Mouse (Mus musculus) adrenal gland, adult (tissue): ENCODE measurements around the gene Ick.

Experiments
- DNase-seq, 2 experiments: peaks; one replicate each; pipeline ENCODE4 v3.0.0; 2022 to 2023; ENCODE audit warnings: low spot score in 1 of 2; ENCODE audit not compliant: inconsistent age in 2 of 2

Ick gene

DNA sequence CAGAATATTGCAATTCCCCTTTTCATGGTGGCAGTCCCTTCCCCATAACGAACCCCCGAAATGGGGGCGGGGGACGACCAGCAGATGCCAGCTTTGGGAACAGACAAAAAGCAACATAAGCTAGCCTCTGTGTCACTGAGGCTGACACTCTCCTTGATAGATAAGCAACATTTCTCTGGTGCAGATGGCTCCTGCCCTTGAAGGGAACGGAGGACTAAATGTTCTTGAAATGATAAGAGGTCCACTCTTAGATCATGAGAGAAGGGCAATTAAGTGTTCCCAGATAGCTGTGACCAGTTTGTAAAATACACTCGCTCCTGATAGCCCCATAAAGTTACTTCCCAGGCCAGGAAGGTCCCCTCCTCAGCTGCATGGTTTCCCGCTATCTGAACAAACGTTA is 79.9 kb downstream of the Ick start:
- DNase-seq, result no peak

DNA sequence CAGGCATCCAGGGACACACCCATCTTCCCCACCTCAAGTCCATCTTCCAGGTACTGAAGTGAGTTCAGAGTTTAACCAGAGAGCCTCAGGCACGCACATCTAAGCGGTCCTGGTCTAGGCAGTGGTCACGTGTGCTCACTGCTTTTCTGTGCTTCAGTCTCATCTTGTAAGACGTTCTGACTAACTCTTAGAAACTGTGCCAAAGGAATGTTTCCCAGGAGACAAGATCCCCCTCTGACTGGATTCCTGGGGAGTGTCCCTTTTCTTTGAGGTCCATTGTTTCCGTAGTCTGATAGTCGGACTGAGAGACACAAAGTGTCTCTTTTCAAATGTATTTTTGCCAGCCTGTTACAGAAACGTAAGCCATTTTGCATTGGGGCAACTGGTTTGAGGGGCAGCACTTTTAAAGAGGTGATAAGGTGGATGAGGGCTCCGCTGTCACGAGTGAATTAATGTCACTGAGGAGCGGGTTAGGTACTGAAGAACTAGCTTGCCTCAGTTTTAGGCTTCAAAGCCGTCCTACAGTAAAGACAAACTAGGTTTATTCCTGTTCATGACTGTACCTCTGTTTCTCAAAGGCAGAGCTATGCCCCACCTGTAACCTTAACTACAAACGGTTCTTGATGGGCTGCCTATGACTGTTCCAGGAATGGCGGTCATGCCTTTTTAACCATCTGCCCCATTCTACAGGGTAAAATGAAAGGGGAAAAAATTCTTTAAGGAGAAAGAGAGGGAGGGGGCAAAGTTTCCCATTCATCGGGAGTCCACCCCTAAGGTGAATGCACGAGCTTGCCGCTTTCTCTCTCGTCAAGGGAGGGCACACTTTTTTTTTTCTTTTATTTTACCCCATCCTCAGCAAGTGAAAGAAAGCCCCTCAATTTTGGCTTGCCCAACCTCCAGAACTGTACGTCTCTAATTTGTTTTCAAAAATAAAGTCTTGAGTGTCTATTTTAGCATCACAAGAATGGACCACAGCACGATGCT is 82.0 kb downstream of the Ick start:
- peak in 1 of 2 experiments; percentile 54 for DNase-seq

DNA sequence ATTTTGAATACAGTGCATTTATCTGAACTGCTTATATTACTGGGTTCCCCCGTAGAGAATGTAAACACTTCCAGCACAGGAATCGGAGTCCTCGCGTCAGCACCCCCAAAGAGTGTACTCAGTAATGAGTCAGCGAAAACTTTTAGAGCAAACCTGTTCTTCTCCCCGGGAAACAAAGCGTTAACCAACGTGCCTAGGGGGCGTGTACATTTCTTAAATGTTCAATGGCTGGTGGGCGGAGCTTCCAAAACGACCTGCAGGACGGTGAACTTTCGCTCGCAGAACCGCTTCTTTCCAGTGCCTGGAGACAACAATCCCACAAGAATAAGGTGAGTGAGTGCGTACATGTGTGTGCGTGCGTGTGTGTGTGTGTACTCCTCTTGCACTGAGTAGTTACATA is 82.7 kb downstream of the Ick start:
- peak; percentile 73 to 88 for DNase-seq

DNA sequence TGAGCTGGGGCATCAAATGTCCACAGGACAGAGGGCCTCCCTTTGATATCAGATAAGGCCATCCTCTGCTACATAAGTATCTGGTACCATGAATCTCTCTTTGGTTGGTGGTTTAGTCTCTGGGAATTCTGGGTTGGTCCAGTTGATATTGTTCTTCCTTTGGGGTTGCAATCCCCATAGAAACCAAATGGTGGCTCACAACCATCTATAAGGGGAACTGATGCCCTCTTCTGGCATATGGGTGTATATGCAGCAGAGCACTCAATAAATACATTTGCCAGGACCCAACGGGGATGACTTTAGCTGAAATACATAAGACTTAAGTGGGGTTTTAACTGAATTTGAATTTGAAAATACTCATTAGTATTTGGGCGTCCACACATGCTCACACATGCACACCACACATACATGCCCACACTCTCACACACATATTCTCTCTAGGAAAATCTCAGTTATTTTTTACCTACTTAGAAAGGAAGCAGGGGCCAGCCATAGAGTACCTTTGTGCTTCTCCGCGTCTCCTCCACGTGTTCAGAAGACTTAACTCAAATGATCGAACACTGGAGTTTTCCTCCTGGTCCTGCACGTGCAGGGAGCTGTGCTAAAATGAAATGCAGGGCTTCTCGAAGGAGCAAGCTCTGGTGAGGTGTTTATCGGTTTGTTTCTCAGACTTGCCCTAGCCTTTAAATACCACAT is 85.1 kb downstream of the Ick start:
- peak; percentile 45 to 86 for DNase-seq

DNA sequence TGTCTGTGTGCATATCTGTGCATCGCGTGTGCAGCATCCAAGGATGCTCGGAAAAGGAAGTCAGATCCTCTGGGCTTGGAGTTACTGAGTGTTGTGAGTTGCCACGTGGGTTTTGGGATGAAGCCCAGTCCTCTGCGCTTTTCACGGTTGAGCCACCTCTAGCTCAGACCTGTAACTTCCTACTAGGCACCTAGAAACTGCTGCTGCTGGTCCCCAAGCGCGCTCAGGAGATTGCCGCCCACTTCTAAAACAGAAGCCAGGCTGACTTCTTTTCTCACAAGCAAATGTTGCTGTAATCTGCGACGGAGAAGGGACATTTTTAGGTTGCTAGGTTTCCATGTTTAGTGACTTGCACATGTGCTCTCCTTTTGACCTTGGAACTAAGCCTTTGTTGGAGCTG is 86.0 kb downstream of the Ick start:
- DNase-seq, result no peak

DNA sequence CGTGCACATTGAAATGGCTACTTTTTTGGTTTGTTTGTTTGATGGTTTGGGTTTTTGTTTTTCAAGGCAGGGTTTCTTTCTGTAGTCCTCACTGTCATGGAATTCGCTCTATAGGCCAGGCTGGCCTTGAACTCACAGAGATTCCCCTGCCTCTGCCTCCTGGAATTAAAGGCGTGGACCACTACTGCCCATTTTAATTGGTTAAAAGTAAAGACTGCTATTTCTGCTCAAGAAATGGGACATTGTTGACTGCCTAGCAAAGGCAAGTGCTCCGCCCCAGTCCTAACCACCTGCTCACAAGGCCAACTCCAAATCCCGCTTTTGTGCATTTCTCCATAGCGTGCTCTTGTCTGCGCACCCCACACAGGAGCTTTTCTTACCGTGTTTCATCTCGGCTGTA is 88.8 kb downstream of the Ick start:
- no peak for DNase-seq

DNA sequence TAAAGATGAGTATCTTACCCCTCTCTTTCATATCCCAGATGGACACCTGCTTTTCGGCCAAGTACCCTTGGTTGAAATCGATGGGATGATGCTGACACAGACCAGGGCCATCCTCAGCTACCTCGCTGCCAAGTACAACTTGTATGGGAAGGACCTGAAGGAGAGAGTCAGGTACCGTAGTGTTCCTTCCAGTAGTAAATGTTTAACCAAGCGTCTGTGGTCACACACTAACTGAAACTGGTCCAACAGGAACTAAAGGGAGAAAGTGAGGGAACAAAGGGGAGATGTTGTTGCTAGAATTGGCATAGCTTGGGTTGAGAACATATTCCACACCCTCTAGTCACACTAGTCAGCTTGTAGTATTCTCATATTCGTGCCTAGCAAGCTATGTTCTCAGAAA is 95.2 kb downstream of the Ick start:
- no peak for DNase-seq

DNA sequence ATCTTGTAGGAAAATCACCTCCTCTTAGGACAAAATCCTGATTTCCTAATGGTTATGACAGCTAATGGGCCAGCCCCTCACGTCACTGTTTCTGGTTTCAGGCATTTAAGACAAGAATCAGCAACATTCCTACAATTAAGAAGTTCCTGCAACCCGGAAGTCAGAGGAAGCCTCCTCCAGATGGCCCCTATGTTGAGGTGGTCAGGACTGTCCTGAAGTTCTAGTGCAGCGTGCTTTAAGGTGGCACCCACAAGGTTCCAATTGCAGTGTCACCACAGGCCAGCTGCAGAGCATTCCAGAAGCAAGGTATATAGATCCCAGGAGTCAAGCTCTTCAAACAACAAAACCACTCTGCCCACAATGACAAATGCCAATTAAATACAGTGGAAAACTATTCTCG is 100.0 kb downstream of the Ick start:
- DNase-seq, result no peak

DNA sequence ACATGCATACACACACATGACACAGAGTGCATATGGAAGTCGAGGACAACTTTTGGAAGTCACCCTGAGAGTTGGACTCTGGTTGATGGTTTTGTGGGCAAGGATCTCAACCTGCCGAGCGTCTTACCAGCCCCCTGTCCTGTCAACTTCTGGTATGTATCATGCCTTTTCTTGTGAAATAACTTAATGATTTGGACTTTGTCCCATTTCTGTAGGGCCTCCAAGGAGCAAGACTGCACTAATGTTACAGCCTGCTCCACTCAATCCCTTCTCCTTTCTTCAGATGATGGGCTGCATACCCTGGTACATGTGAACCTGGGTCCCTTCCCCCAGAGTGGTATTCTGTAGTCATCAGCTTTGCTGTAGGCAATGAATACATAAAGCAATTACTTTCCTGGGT is 101.1 kb downstream of the Ick start:
- DNase-seq, result no peak

DNA sequence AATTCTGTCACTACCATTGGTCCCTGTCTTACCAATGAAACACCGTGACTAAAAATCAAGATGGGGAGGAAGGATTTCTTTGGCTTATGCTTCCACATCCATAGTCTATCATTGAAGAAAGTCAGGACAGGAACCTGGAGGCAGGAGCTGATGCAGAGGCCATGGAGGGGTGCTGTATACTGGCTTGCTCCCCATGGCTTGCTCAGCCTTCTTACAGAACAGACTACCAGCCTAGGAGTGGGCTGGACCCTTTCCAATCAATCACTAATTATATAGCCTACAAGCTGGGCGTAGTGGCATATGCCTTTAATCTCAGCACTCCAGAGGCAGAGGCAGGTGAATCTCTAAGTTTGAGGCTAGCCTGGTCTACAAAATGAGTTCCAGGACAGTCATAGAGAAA is 101.8 kb downstream of the Ick start:
- no peak for DNase-seq

DNA sequence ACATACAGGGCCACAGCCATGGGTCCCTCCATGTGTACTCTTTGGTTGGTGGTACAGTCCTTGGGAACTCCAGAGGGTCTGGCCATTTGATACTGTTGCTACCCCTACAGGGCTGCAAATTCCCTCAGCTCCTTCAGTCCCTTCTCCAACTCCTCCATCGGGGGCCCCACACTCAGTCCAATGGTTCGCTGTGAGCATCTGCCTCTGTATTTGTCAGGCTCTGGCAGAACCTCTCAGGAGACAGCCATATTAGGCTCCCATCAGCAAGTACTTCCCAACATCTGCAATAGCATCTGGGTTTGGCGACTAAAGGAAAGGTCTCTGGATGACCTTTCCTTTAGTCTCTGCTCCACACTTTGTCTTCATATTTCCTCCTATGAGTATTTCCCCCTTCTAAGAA is 102.5 kb downstream of the Ick start:
- DNase-seq, result no peak

DNA sequence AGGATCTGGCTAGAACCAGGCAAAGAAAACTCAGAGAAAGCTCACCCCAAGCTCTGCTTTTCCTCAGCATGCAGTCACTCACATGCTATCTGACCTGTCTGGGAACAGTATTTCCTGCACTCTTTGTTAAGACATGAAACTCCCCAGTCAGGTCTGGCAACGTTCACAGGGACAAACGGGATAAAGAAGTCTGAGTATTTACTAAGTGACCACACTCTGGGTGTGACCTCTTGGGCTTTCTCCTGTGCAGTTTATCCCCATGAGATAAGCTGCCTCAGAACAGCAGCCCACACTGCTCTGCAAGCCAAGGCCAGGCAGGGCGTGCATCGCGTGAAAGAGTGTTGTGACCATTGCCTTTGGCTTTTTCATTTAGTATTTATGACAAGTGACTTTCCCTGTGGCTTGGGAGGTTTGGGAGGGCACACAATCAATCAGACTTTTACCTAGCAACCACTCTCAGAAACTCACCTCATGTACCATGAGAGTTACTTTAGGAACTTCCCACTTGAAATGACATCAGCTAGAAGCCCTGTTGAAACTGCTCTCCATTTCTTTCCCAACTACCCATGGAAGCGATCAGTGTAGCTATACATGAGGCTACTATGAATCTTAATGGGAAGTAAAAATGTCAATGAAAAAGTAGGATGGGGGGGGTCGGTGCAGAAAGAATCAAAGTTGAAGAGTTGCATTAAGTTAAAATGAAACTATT is 103.5 kb downstream of the Ick start:
- peak; percentile 31 to 61 for DNase-seq

DNA sequence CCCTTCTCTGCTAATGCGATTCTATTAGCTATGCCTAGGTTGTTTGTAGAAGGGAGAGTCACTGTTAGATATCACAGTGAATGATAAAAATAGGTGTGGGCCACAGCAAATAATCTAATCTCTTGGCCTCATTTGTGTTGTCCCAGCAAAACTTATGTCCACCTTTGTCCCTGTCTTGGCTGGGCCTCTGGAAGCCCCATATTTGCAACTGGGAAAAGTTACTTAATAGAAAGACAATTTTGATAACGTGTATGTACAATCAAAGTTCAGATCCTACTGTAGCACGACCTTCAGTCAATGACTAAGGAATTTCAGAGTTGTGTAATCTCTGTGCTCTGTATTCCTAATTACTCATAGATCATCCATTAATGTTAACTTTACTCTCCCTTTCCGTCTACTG is 108.1 kb downstream of the Ick start:
- peak in 1 of 2 experiments; percentile 70 for DNase-seq
